Mouse (Mus musculus) forebrain, embryonic 16.5 days (tissue): Measurements from ENCODE around the gene Card10. TPM values are rescaled to one million over a fixed set of nuclear protein-coding genes. Genes with fewer than 3 reads are reported as not detected.
"Not testable (repeated sequence)": the region's sequence is repeated elsewhere in the genome, so short reads cannot be mapped to it uniquely, and the experiment has no call there.

Source experiments
- ATAC-seq: fragments of 200-750 bp; cut with Nextera tagmentation; 2 replicates; pipeline ENCODE4 v1.8.0; 2017; ENCODE audit warnings: mild to moderate bottlenecking, moderate library complexity
- H3K27ac ChIP-seq: fragments of 300-500 bp; sonication (generic); 2 replicates; pipeline ENCODE4 v1.5.1; 2014; ENCODE audit warnings: low read length, control low read depth
- H3K27me3 ChIP-seq: fragments of 300-500 bp; sonication (generic); replicated peaks from 2 replicates; pipeline ENCODE4 v1.6.1; 2014; ENCODE audit warnings: low read length; ENCODE audit not compliant: control insufficient read depth, insufficient read depth
- H3K36me3 ChIP-seq: fragments of 300-500 bp; sonication (generic); 2 replicates; pipeline ENCODE4 v1.6.1; 2014; ENCODE audit not compliant: control insufficient read depth, insufficient read depth
- H3K4me1 ChIP-seq: fragments of 300-500 bp; sonication (generic); replicated peaks from 2 replicates; pipeline ENCODE4 v1.6.1; 2014; ENCODE audit warnings: low read length; ENCODE audit not compliant: control insufficient read depth, insufficient read depth
- H3K4me2 ChIP-seq: fragments of 300-500 bp; sonication (generic); 2 replicates; pipeline ENCODE4 v1.6.1; 2014; ENCODE audit warnings: mild to moderate bottlenecking, low read length, control low read depth
- H3K4me3 ChIP-seq: fragments of 300-500 bp; sonication (generic); replicated peaks from 2 replicates; pipeline ENCODE4 v1.5.1; 2014; ENCODE audit warnings: mild to moderate bottlenecking, low read length, control low read depth
- H3K9ac ChIP-seq: fragments of 300-500 bp; sonication (generic); replicated peaks from 2 replicates; pipeline ENCODE4 v1.6.1; 2014; ENCODE audit warnings: low read depth, low read length, control low read depth
- H3K9me3 ChIP-seq: fragments of 300-500 bp; sonication (generic); 2 replicates; pipeline ENCODE4 v1.6.1; 2016; ENCODE audit warnings: low read length; ENCODE audit not compliant: control insufficient read depth
- WGBS: fragments of 180-500 bp; shearing (Covaris S2); extraction: QIAGEN DNeasy Blood & Tissue Kit; methylation state at CpG from one replicate; pipeline ENCODE4 v1.1.7; 2014; 5-methylcytosine and 5-hydroxymethylcytosine counted together
- polyA plus RNA-seq: library from polyadenylated mRNA; unstranded; fragments of >200 nt; fragmentation: Nextera tagmentation; extraction: Ambion mirVana; gene quantifications from 2 replicates; pipeline ENCODE4 v1.2.1, GENCODE M21; 2015

Card10 gene
- 1.3 and 1.4 TPM in 2 replicates for polyA plus RNA-seq

GRCm38 (mm10) chr15:78802776-78803391, at the start of gene Card10:
Gene Card10 (minus strand): TSS chr15:78803042.
- Histone ChIP-seq H3K4me3 (peak within 1 kb of the TSS; percentile 52), H3K27ac (no peak within 1 kb of the TSS), H3K36me3 (no peaks in the 10 kb centered on the region), H3K4me2 (peak within 1 kb of the TSS; percentile 88), H3K9ac (peak within 1 kb of the TSS; percentile 62), H3K4me1 (peaks cover 26% of the 10 kb centered on the region), H3K27me3 (peaks cover 20% of the 10 kb centered on the region), H3K9me3 (no peaks in the 10 kb centered on the region)
- WGBS = 1% methylated on average over 64 of the region's 70 CpGs
- peak; percentile 53; the same call in 1 of the 2 replicates for ATAC-seq

GRCm38 (mm10) chr15:78851505-78852153, 48.8 kb upstream of the Card10 start:
- Histone ChIP-seq H3K36me3 (no peaks in the 10 kb centered on the region), H3K9me3 (no peaks in the 10 kb centered on the region), H3K27ac (no peak overlapping the region), H3K4me1 (peaks cover 5% of the 10 kb centered on the region; the same call in 1 of the 2 replicates), H3K9ac (no peak overlapping the region), H3K27me3 (no peaks in the 10 kb centered on the region), H3K4me3 (no peak overlapping the region), H3K4me2 (peak overlapping the region; percentile 38)
- ATAC-seq = peak; percentile 90
- 16% methylated on average over 13 of the region's 13 CpGs for WGBS

- H3K9ac ChIP-seq = no peak overlapping the region
- no peaks in the 10 kb centered on the region for H3K27me3 ChIP-seq
- H3K4me2 ChIP-seq = no peak overlapping the region
- 75% methylated on average over 6 of the region's 6 CpGs for WGBS
- H3K9me3 ChIP-seq = no peaks in the 10 kb centered on the region
- no peak for ATAC-seq
- no peak overlapping the region for H3K4me3 ChIP-seq
- H3K4me1 ChIP-seq = peaks cover 5% of the 10 kb centered on the region; the same call in 1 of the 2 replicates
- no peaks in the 10 kb centered on the region for H3K36me3 ChIP-seq
- no peak overlapping the region for H3K27ac ChIP-seq
Observed at GRCm38 (mm10) chr15:78850944-78851343, 48.1 kb upstream of the Card10 start.

GRCm38 (mm10) chr15:78850059-78850824, 47.4 kb upstream of the Card10 start:
- H3K4me1 ChIP-seq = peaks cover 6% of the 10 kb centered on the region; the same call in 1 of the 2 replicates
- H3K36me3 ChIP-seq = no peaks in the 10 kb centered on the region
- no peak overlapping the region for H3K4me3 ChIP-seq
- no peaks in the 10 kb centered on the region for H3K9me3 ChIP-seq
- no peaks in the 10 kb centered on the region for H3K27me3 ChIP-seq
- no peak overlapping the region for H3K4me2 ChIP-seq
- WGBS = 74% methylated on average over 15 of the region's 15 CpGs
- H3K9ac ChIP-seq = no peak overlapping the region
- no peak overlapping the region for H3K27ac ChIP-seq
- no peak for ATAC-seq

GRCm38 (mm10) chr15:78849485-78849884, 46.6 kb upstream of the Card10 start:
- Histone ChIP-seq H3K27me3 (peaks cover 4% of the 10 kb centered on the region; the same call in 1 of the 2 replicates), H3K4me3 (no peak overlapping the region), H3K4me1 (peaks cover 7% of the 10 kb centered on the region; the same call in 1 of the 2 replicates), H3K4me2 (no peak overlapping the region), H3K27ac (no peak overlapping the region), H3K9ac (no peak overlapping the region), H3K36me3 (no peaks in the 10 kb centered on the region), H3K9me3 (no peaks in the 10 kb centered on the region)
- WGBS = 88% methylated on average over 12 of the region's 12 CpGs
- no peak for ATAC-seq

GRCm38 (mm10) chr15:78848467-78848866, 45.6 kb upstream of the Card10 start:
- H3K4me3 ChIP-seq = no peak overlapping the region
- H3K27ac ChIP-seq = no peak overlapping the region
- peaks cover 7% of the 10 kb centered on the region; the same call in 1 of the 2 replicates for H3K4me1 ChIP-seq
- H3K4me2 ChIP-seq = no peak overlapping the region
- peaks cover 13% of the 10 kb centered on the region for H3K27me3 ChIP-seq
- no peaks in the 10 kb centered on the region for H3K36me3 ChIP-seq
- no peaks in the 10 kb centered on the region for H3K9me3 ChIP-seq
- no peak overlapping the region for H3K9ac ChIP-seq
- ATAC-seq = no peak
- WGBS = 24% methylated on average over 5 of the region's 5 CpGs

GRCm38 (mm10) chr15:78846805-78847204, 44.0 kb upstream of the Card10 start:
- peaks cover 16% of the 10 kb centered on the region for H3K4me1 ChIP-seq
- H3K9me3 ChIP-seq, H3K4me2 ChIP-seq, H3K4me3 ChIP-seq, H3K36me3 ChIP-seq, H3K27ac ChIP-seq, H3K9ac ChIP-seq, ATAC-seq: not testable (repeated sequence)
- H3K27me3 ChIP-seq = peaks cover 18% of the 10 kb centered on the region
- 80% methylated on average over 6 of the region's 7 CpGs for WGBS

- Histone ChIP-seq H3K4me3 (no peak overlapping the region), H3K27me3 (peaks cover 20% of the 10 kb centered on the region), H3K4me1 (peaks cover 13% of the 10 kb centered on the region), H3K9me3 (no peaks in the 10 kb centered on the region), H3K27ac (no peak overlapping the region), H3K4me2 (no peak overlapping the region), H3K9ac (no peak overlapping the region), H3K36me3 (no peaks in the 10 kb centered on the region)
- WGBS = 62% methylated on average over 8 of the region's 8 CpGs
- no peak for ATAC-seq
Observed at GRCm38 (mm10) chr15:78846352-78846751, 43.5 kb upstream of the Card10 start.

- peaks cover 15% of the 10 kb centered on the region for H3K4me1 ChIP-seq
- no peaks in the 10 kb centered on the region for H3K36me3 ChIP-seq
- no peak overlapping the region for H3K9ac ChIP-seq
- H3K27me3 ChIP-seq = peaks cover 23% of the 10 kb centered on the region
- whole genome bisulfite sequencing = 83% methylated on average over 8 of the region's 8 CpGs
- no peak overlapping the region for H3K27ac ChIP-seq
- no peaks in the 10 kb centered on the region for H3K9me3 ChIP-seq
- no peak overlapping the region for H3K4me2 ChIP-seq
- H3K4me3 ChIP-seq = no peak overlapping the region
- ATAC-seq = no peak
Observed at GRCm38 (mm10) chr15:78845867-78846266, 43.0 kb upstream of the Card10 start.
